Mouse (Mus musculus): ENCODE results near the gene Gtsf1l. TPM values are rescaled to one million over a fixed set of nuclear protein-coding genes. Genes with fewer than 3 reads are reported as not detected.

Gtsf1l gene
- total and polyA plus RNA-seq, 3 experiments = 0.38 TPM; not detected in 2

DNA sequence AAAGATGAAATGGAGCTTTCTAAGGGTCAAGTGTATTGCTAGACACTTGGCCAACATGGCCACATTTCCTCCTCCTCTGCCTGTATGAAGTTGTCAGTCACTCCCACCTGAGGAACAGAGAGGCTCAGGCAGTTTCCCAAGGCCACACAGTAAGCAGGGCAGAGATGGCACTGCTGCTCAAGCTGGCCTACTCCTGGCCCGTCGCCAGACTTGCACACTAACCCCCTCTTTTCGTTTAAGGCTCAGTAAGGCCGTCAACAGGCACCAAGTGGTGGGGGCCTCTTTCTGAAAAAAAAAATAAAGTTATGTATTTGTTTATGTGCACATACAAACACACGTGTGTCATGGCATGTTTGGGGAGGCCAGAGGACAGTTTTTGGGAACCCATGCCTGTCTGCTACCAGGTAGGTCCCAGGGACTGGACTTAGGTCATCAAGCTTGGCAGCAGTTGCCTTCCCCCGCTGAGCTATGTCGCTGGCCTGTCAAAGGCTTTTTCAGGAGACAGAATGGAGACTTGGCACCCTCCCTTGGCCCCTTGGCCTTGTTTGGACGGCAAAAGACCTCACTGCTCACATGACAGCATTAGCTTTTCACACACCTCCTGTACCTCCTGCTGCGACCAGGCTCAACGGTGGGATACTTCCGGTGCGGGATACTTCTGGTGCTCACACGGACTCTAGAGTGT is 16.6 kb upstream of the Gtsf1l start:
- H3K4me1 ChIP-seq (ENCODE audit: insufficient read depth, low read depth, low read length) = no peaks in the 10 kb centered on the region; the same call in 1 of the 2 replicates
- TF ChIP-seq CTCF (IDR thresholded peaks at IDR 0.05; ENCODE audit: low read depth, low read length) = no peak
- no peak for TF ChIP-seq GATA2 (IDR thresholded peaks at IDR 0.05; ENCODE audit: borderline replicate concordance, low read depth, low read length)
- TF ChIP-seq GATA1 (IDR thresholded peaks at IDR 0.05; ENCODE audit: borderline replicate concordance, low read length) = no peak
- TF ChIP-seq POLR2AphosphoS5 (IDR thresholded peaks at IDR 0.05; ENCODE audit: insufficient replicate concordance, low read depth, low read length) = no peak
- no peak for TF ChIP-seq TAL1 (conservative IDR thresholded peaks at IDR 0.05; ENCODE audit: low read depth, low read length)
- ATAC-seq (ENCODE audit: extremely low read depth, insufficient number of reproducible peaks, low FRiP score, poor library complexity, severe bottlenecking) (no peak), DNase-seq (ENCODE audit: low spot score) (no peak)
- H3K9me3 ChIP-seq (replicated peaks) = no peaks in the 10 kb centered on the region
- H3K4me3 ChIP-seq (ENCODE audit: low read depth, low read length) = no peak overlapping the region
- no peaks in the 10 kb centered on the region for H3K36me3 ChIP-seq (replicated peaks)
- H3K27me3 ChIP-seq (ENCODE audit: insufficient read depth, low read length) = peaks cover 6% of the 10 kb centered on the region; the same call in 1 of the 2 replicates

GRCm38 (mm10) chr2:163102900-163103653 is 15.4 kb upstream of the Gtsf1l start:
- peaks cover 6% of the 10 kb centered on the region; the same call in 1 of the 2 replicates for H3K27me3 ChIP-seq (ENCODE audit: insufficient read depth, low read length)
- DNase-seq (ENCODE audit: low spot score) (no peak), ATAC-seq (ENCODE audit: extremely low read depth, insufficient number of reproducible peaks, low FRiP score, poor library complexity, severe bottlenecking) (no peak)
- no peaks in the 10 kb centered on the region; the same call in 1 of the 2 replicates for H3K4me1 ChIP-seq (ENCODE audit: insufficient read depth, low read depth, low read length)
- no peaks in the 10 kb centered on the region for H3K36me3 ChIP-seq (replicated peaks)
- no peaks in the 10 kb centered on the region for H3K9me3 ChIP-seq (replicated peaks)
- no peak for TF ChIP-seq POLR2AphosphoS5 (IDR thresholded peaks at IDR 0.05; ENCODE audit: insufficient replicate concordance, low read depth, low read length)
- no peak for TF ChIP-seq TAL1 (conservative IDR thresholded peaks at IDR 0.05; ENCODE audit: low read depth, low read length)
- no peak for TF ChIP-seq GATA1 (IDR thresholded peaks at IDR 0.05; ENCODE audit: borderline replicate concordance, low read length)
- TF ChIP-seq GATA2 (IDR thresholded peaks at IDR 0.05; ENCODE audit: borderline replicate concordance, low read depth, low read length) = no peak
- H3K4me3 ChIP-seq (ENCODE audit: low read depth, low read length) = no peak overlapping the region

- TF ChIP-seq GATA1 (IDR thresholded peaks at IDR 0.05; ENCODE audit: borderline replicate concordance, low read length) = no peak
- TF ChIP-seq CTCF (IDR thresholded peaks at IDR 0.05; ENCODE audit: low read depth, low read length) = no peak
- no peak for TF ChIP-seq TAL1 (conservative IDR thresholded peaks at IDR 0.05; ENCODE audit: low read depth, low read length)
- TF ChIP-seq GATA2 (IDR thresholded peaks at IDR 0.05; ENCODE audit: borderline replicate concordance, low read depth, low read length) = no peak
- no peak for TF ChIP-seq POLR2AphosphoS5 (IDR thresholded peaks at IDR 0.05; ENCODE audit: insufficient replicate concordance, low read depth, low read length)
- no peak overlapping the region for H3K4me3 ChIP-seq (ENCODE audit: low read depth, low read length)
These were observed 14.6 kb upstream of the Gtsf1l start for GRCm38 (mm10) chr2:163102216-163102615.

DNA sequence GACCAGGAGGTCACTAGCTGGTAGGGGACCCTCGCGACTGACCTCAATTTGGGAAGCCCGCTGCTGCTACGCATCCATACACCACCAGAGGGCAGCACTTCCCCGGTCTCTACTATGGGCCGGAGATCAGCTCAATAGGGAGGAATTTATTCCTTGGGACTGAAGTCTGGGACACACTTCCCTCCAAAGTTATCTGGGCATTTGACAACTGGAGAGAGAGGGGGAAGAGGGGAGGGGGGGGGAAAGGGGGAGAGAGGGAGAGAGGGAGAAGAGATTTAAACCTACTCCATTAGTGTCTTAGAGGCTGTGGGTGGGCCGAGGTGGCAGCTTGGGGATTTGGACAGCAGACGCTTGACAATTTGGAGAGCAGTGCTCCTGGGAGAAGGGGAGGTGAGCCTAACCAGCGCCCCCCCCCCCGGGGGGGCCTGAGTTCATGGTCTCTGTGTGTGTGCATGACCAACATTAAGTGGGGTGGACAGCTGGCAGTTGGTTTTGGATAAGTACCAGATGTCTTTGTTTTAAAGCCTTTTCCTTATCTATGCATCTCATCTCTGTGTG is 14.1 kb upstream of the Gtsf1l start:
- Histone ChIP-seq H3K4me1 (ENCODE audit: insufficient read depth, low read depth, low read length) (no peaks in the 10 kb centered on the region; the same call in 1 of the 2 replicates), H3K27me3 (ENCODE audit: insufficient read depth, low read length) (peaks cover 6% of the 10 kb centered on the region; the same call in 1 of the 2 replicates), H3K9me3 (replicated peaks) (no peaks in the 10 kb centered on the region), H3K4me3 (ENCODE audit: low read depth, low read length) (no peak overlapping the region), H3K36me3 (replicated peaks) (no peaks in the 10 kb centered on the region)
- DNase-seq (ENCODE audit: low spot score) (peak; percentile 51), ATAC-seq (ENCODE audit: extremely low read depth, insufficient number of reproducible peaks, low FRiP score, poor library complexity, severe bottlenecking) (no peak)
- TF ChIP-seq CTCF (IDR thresholded peaks at IDR 0.05; ENCODE audit: low read depth, low read length) = peak; percentile 81
- no peak for TF ChIP-seq POLR2AphosphoS5 (IDR thresholded peaks at IDR 0.05; ENCODE audit: insufficient replicate concordance, low read depth, low read length)
- no peak for TF ChIP-seq TAL1 (conservative IDR thresholded peaks at IDR 0.05; ENCODE audit: low read depth, low read length)
- TF ChIP-seq GATA2 (IDR thresholded peaks at IDR 0.05; ENCODE audit: borderline replicate concordance, low read depth, low read length) = no peak

More at GRCm38 (mm10) chr2:163102216-163102615, 14.6 kb upstream of the Gtsf1l start:
- no peak for ATAC-seq (ENCODE audit: extremely low read depth, insufficient number of reproducible peaks, low FRiP score, poor library complexity, severe bottlenecking)
- Histone ChIP-seq H3K4me1 (ENCODE audit: insufficient read depth, low read depth, low read length) (no peaks in the 10 kb centered on the region; the same call in 1 of the 2 replicates), H3K36me3 (replicated peaks) (no peaks in the 10 kb centered on the region), H3K27me3 (ENCODE audit: insufficient read depth, low read length) (peaks cover 6% of the 10 kb centered on the region; the same call in 1 of the 2 replicates), H3K9me3 (replicated peaks) (no peaks in the 10 kb centered on the region)
- no peak for DNase-seq (ENCODE audit: low spot score)

DNA sequence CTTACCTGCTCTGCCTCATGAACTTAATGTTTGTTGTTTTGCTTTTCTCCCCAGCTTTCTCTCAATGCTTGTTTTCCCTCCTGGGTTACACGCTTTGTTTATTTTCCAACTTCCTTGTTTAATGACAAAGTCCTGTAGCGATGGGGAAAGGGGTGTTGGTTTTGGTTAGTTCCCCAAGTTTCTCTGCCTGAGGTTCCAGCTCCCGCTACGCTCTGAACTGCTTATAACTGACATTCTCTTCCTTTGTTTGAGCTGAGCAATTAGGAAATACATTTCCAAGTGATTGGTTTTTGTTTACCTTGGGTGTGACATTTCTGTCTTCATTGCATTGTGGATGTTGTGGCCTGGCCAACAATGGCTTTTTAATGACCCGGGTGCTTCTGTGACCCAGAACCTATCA is 12.9 kb upstream of the Gtsf1l start:
- no peak for ATAC-seq (ENCODE audit: extremely low read depth, insufficient number of reproducible peaks, low FRiP score, poor library complexity, severe bottlenecking)
- H3K4me1 ChIP-seq (ENCODE audit: insufficient read depth, low read depth, low read length) = no peaks in the 10 kb centered on the region; the same call in 1 of the 2 replicates
- TF ChIP-seq CTCF (IDR thresholded peaks at IDR 0.05; ENCODE audit: low read depth, low read length) (no peak), GATA2 (IDR thresholded peaks at IDR 0.05; ENCODE audit: borderline replicate concordance, low read depth, low read length) (no peak), TAL1 (conservative IDR thresholded peaks at IDR 0.05; ENCODE audit: low read depth, low read length) (no peak), POLR2AphosphoS5 (IDR thresholded peaks at IDR 0.05; ENCODE audit: insufficient replicate concordance, low read depth, low read length) (no peak), GATA1 (IDR thresholded peaks at IDR 0.05; ENCODE audit: borderline replicate concordance, low read length) (no peak)
- no peaks in the 10 kb centered on the region for H3K9me3 ChIP-seq (replicated peaks)
- H3K36me3 ChIP-seq (replicated peaks) = no peaks in the 10 kb centered on the region
- DNase-seq (ENCODE audit: low spot score) = no peak
- H3K4me3 ChIP-seq (ENCODE audit: low read depth, low read length) = no peak overlapping the region
- peaks cover 4% of the 10 kb centered on the region; the same call in 1 of the 2 replicates for H3K27me3 ChIP-seq (ENCODE audit: insufficient read depth, low read length)

DNA sequence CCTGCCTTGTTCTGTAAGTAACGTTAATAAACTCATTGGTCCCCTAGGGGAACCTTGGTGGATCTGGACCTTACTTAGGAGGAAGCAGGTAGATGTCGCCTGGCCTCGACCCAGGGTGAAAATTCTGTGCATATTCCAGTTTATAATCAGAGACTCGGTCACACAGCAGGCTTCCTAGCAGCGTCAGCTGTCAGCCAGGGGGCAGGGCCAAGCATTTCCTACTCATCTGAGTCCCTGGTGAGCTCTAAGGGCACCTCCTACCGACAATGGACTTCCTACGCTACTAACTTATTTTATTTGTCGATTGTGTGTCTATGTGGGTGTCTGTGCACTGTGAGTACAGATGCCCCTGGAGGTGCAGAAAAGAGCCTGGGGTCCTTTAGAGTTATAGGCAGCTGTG is 12.3 kb upstream of the Gtsf1l start:
- ATAC-seq (ENCODE audit: extremely low read depth, insufficient number of reproducible peaks, low FRiP score, poor library complexity, severe bottlenecking) (no peak), DNase-seq (ENCODE audit: low spot score) (no peak)
- no peaks in the 10 kb centered on the region for H3K36me3 ChIP-seq (replicated peaks)
- H3K4me3 ChIP-seq (ENCODE audit: low read depth, low read length) = no peak overlapping the region
- TF ChIP-seq POLR2AphosphoS5 (IDR thresholded peaks at IDR 0.05; ENCODE audit: insufficient replicate concordance, low read depth, low read length) (no peak), CTCF (IDR thresholded peaks at IDR 0.05; ENCODE audit: low read depth, low read length) (no peak), GATA2 (IDR thresholded peaks at IDR 0.05; ENCODE audit: borderline replicate concordance, low read depth, low read length) (no peak), TAL1 (conservative IDR thresholded peaks at IDR 0.05; ENCODE audit: low read depth, low read length) (no peak), GATA1 (IDR thresholded peaks at IDR 0.05; ENCODE audit: borderline replicate concordance, low read length) (no peak)
- H3K9me3 ChIP-seq (replicated peaks) = no peaks in the 10 kb centered on the region
- H3K4me1 ChIP-seq (ENCODE audit: insufficient read depth, low read depth, low read length) = no peaks in the 10 kb centered on the region; the same call in 1 of the 2 replicates
- peaks cover 4% of the 10 kb centered on the region; the same call in 1 of the 2 replicates for H3K27me3 ChIP-seq (ENCODE audit: insufficient read depth, low read length)

All from G1E (cell line).